Mouse (Mus musculus): ENCODE data around the gene Numa1. TPM values are rescaled to one million over a fixed set of nuclear protein-coding genes. Genes with fewer than 3 reads are reported as not detected.

The Numa1 gene
- polyA plus RNA-seq, 1 experiment, result 89.0 TPM

- DNase-seq, result no peak
- peaks cover 9% of the 10 kb centered on the region for H3K4me1 ChIP-seq (ENCODE audit: control insufficient read depth, insufficient read depth, low read length)
- TF ChIP-seq POLR2A (IDR thresholded peaks at IDR 0.05; ENCODE audit: borderline replicate concordance, insufficient read depth, low read length), result no peak
- TF ChIP-seq CTCF (IDR thresholded peaks at IDR 0.05; ENCODE audit: borderline replicate concordance, insufficient read depth, low read depth, low read length), result no peak
- H3K27me3 ChIP-seq (ENCODE audit: control insufficient read depth, insufficient read depth, low read length), result no peaks in the 10 kb centered on the region
- no peak overlapping the region for H3K27ac ChIP-seq (ENCODE audit: insufficient read depth, low read length)
- H3K4me3 ChIP-seq (replicated peaks; ENCODE audit: insufficient read depth, low read depth, low read length), result no peak overlapping the region
- 32% methylated on average over 1 of the region's 1 CpGs for WGBS
Measured at GRCm38 (mm10) chr7:101956481-101956880, 22.6 kb downstream of the Numa1 start.

DNA sequence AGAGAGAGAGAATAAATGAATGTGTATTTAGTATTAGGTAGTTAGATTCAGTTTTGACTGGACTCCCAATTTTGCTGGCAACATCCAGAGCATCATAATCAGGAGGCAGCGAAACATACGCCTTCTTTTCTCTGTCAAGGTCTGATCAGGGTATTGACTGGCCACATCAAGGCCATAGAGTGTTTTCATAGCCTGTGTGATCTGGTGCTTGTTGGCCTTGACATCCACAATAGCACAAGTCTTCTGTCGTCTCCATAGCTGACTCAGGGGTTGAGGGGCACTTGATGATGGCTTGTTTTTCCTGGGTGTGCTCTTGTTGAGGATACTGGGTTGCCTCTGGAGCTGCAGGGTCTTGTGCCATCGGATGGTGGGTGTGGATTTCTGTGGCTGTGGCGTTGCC, 23.0 kb downstream of the Numa1 start:
- 92% methylated on average over 5 of the region's 5 CpGs for WGBS
- no peak for DNase-seq
- peaks cover 9% of the 10 kb centered on the region for H3K4me1 ChIP-seq (ENCODE audit: control insufficient read depth, insufficient read depth, low read length)

DNA sequence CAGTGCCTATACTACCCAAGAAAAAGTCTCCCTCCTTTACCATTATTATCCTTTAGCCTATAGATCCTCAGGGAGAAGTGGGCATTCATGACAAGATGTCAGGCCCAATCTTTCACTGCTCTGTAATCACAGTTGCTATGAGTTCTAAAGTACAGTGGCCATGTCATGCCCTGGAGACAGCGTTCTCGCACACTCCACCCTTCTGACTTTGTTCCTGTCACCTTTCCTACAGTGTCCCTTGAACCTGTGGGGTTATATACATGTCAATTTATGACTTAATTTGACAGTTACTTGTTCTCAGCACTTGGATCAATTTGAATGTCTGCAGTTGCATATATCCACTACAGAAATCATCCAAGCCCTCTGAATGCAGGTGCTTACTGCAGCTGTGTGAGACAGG, 28.9 kb downstream of the Numa1 start:
- DNase-seq, result no peak
- no peak overlapping the region for H3K27ac ChIP-seq (ENCODE audit: insufficient read depth, low read length)
- 100% methylated on average over 2 of the region's 2 CpGs for WGBS
- H3K27me3 ChIP-seq (ENCODE audit: control insufficient read depth, insufficient read depth, low read length), result no peaks in the 10 kb centered on the region
- TF ChIP-seq POLR2A (IDR thresholded peaks at IDR 0.05; ENCODE audit: borderline replicate concordance, insufficient read depth, low read length) (no peak), CTCF (IDR thresholded peaks at IDR 0.05; ENCODE audit: borderline replicate concordance, insufficient read depth, low read depth, low read length) (no peak)
- H3K4me1 ChIP-seq (ENCODE audit: control insufficient read depth, insufficient read depth, low read length), result no peaks in the 10 kb centered on the region; the same call in none of the 2 replicates
- no peak overlapping the region for H3K4me3 ChIP-seq (replicated peaks; ENCODE audit: insufficient read depth, low read depth, low read length)

More for the DNA sequence above, 23.0 kb downstream of the Numa1 start:
- no peak overlapping the region for H3K4me3 ChIP-seq (replicated peaks; ENCODE audit: insufficient read depth, low read depth, low read length)
- no peak for TF ChIP-seq POLR2A (IDR thresholded peaks at IDR 0.05; ENCODE audit: borderline replicate concordance, insufficient read depth, low read length)
- no peak for TF ChIP-seq CTCF (IDR thresholded peaks at IDR 0.05; ENCODE audit: borderline replicate concordance, insufficient read depth, low read depth, low read length)
- no peaks in the 10 kb centered on the region for H3K27me3 ChIP-seq (ENCODE audit: control insufficient read depth, insufficient read depth, low read length)
- no peak overlapping the region for H3K27ac ChIP-seq (ENCODE audit: insufficient read depth, low read length)

DNA sequence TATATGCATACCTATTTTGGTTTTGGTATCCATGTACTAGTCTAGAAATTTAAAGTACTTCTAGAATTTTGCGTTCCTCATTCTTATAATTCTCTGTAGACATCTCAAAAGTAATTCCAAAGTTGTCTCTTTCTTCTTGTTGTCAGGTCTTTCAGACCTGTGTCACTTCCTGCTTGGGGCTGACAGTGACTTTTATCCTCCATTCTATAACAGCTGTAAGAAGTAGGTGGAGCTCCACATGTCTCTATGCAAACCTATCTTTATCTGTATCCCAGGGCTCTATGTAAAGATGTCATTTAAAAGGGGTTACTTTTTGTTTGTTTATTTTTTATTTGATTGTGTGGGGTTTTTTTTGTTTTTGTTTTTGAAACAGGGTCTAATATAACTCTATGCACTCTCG, 29.7 kb downstream of the Numa1 start:
- no peaks in the 10 kb centered on the region for H3K27me3 ChIP-seq (ENCODE audit: control insufficient read depth, insufficient read depth, low read length)
- 94% methylated on average over 2 of the region's 2 CpGs for WGBS

GRCm38 (mm10) chr7:101964551-101964950, 30.6 kb downstream of the Numa1 start:
- H3K27ac ChIP-seq (ENCODE audit: insufficient read depth, low read length), result no peak overlapping the region

More for the DNA sequence above, 29.7 kb downstream of the Numa1 start:
- no peak overlapping the region for H3K27ac ChIP-seq (ENCODE audit: insufficient read depth, low read length)
- peaks cover 1% of the 10 kb centered on the region for H3K4me1 ChIP-seq (ENCODE audit: control insufficient read depth, insufficient read depth, low read length)
- no peak overlapping the region for H3K4me3 ChIP-seq (replicated peaks; ENCODE audit: insufficient read depth, low read depth, low read length)
- DNase-seq, result no peak
- TF ChIP-seq CTCF (IDR thresholded peaks at IDR 0.05; ENCODE audit: borderline replicate concordance, insufficient read depth, low read depth, low read length), result no peak
- no peak for TF ChIP-seq POLR2A (IDR thresholded peaks at IDR 0.05; ENCODE audit: borderline replicate concordance, insufficient read depth, low read length)

GRCm38 (mm10) chr7:101965606-101966005, 31.7 kb downstream of the Numa1 start:
- no peak overlapping the region for H3K4me3 ChIP-seq (replicated peaks; ENCODE audit: insufficient read depth, low read depth, low read length)
- no peaks in the 10 kb centered on the region for H3K27me3 ChIP-seq (ENCODE audit: control insufficient read depth, insufficient read depth, low read length)
- TF ChIP-seq CTCF (IDR thresholded peaks at IDR 0.05; ENCODE audit: borderline replicate concordance, insufficient read depth, low read depth, low read length), result no peak
- no peak for TF ChIP-seq POLR2A (IDR thresholded peaks at IDR 0.05; ENCODE audit: borderline replicate concordance, insufficient read depth, low read length)
- WGBS, result 65% methylated on average over 2 of the region's 2 CpGs
- no peak overlapping the region for H3K27ac ChIP-seq (ENCODE audit: insufficient read depth, low read length)
- DNase-seq, result no peak
- H3K4me1 ChIP-seq (ENCODE audit: control insufficient read depth, insufficient read depth, low read length), result peaks cover 4% of the 10 kb centered on the region

More at GRCm38 (mm10) chr7:101964551-101964950, 30.6 kb downstream of the Numa1 start:
- no peak for TF ChIP-seq POLR2A (IDR thresholded peaks at IDR 0.05; ENCODE audit: borderline replicate concordance, insufficient read depth, low read length)
- TF ChIP-seq CTCF (IDR thresholded peaks at IDR 0.05; ENCODE audit: borderline replicate concordance, insufficient read depth, low read depth, low read length), result no peak
- 92% methylated on average over 4 of the region's 4 CpGs for WGBS
- Histone ChIP-seq H3K27me3 (ENCODE audit: control insufficient read depth, insufficient read depth, low read length) (no peaks in the 10 kb centered on the region), H3K4me3 (replicated peaks; ENCODE audit: insufficient read depth, low read depth, low read length) (no peak overlapping the region), H3K4me1 (ENCODE audit: control insufficient read depth, insufficient read depth, low read length) (peaks cover 4% of the 10 kb centered on the region)
- DNase-seq, result no peak

DNA sequence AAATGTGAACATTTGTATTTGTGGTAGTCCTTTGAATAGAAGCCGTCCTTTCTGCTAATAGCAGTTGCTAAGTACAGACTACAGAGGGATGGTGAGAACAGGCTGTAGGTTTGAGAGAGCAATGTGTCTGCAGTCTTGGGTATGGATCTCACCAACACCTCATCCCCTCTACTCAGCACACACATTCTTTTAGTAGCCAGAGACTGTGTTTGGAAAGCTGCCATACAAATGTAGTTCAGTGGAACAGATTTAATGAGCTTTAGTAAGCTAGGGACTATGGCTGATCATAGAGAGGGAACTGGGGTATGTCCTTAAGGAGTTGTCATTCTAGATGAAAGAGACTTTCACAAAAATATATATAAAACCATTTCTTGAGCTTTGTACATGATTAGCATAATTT, 33.3 kb downstream of the Numa1 start:
- H3K4me1 ChIP-seq (ENCODE audit: control insufficient read depth, insufficient read depth, low read length), result peaks cover 4% of the 10 kb centered on the region
- 84% methylated on average over 1 of the region's 1 CpGs for WGBS
- H3K27me3 ChIP-seq (ENCODE audit: control insufficient read depth, insufficient read depth, low read length), result no peaks in the 10 kb centered on the region
- no peak overlapping the region for H3K4me3 ChIP-seq (replicated peaks; ENCODE audit: insufficient read depth, low read depth, low read length)
- H3K27ac ChIP-seq (ENCODE audit: insufficient read depth, low read length), result no peak overlapping the region
- peak in 1 of 2 experiments; percentile 44 for DNase-seq
- no peak for TF ChIP-seq CTCF (IDR thresholded peaks at IDR 0.05; ENCODE audit: borderline replicate concordance, insufficient read depth, low read depth, low read length)
- TF ChIP-seq POLR2A (IDR thresholded peaks at IDR 0.05; ENCODE audit: borderline replicate concordance, insufficient read depth, low read length), result no peak

GRCm38 (mm10) chr7:101968751-101969150, 34.8 kb downstream of the Numa1 start:
- Histone ChIP-seq H3K27me3 (ENCODE audit: control insufficient read depth, insufficient read depth, low read length) (no peaks in the 10 kb centered on the region), H3K27ac (ENCODE audit: insufficient read depth, low read length) (peak overlapping the region; percentile 75), H3K4me1 (ENCODE audit: control insufficient read depth, insufficient read depth, low read length) (peaks cover 10% of the 10 kb centered on the region), H3K4me3 (replicated peaks; ENCODE audit: insufficient read depth, low read depth, low read length) (no peak overlapping the region)
- WGBS, result 17% methylated on average over 2 of the region's 2 CpGs
- peak in 1 of 2 experiments; percentile 42 for DNase-seq
- TF ChIP-seq POLR2A (IDR thresholded peaks at IDR 0.05; ENCODE audit: borderline replicate concordance, insufficient read depth, low read length) (no peak), CTCF (IDR thresholded peaks at IDR 0.05; ENCODE audit: borderline replicate concordance, insufficient read depth, low read depth, low read length) (no peak)
